Mouse (Mus musculus) heart, postnatal 0 days (tissue): ENCODE measurements at regions not wholly inside any gene's neighbourhood (a gene's known extent, or its start where the extent isn't known, plus 50 kb on each side); places are given as distances from the start of the nearest gene placed in this dataset.

Experiments used
- CTCF ChIP-seq: IDR thresholded peaks from 2 replicates; pipeline ENCODE4 v1.5.1; 2016; ENCODE audit warnings: antibody characterized with exemption, control low read depth, low read depth
- EP300 ChIP-seq: IDR thresholded peaks from 2 replicates; pipeline ENCODE4 v1.6.1; 2016; ENCODE audit warnings: antibody characterized with exemption, low read depth

DNA sequence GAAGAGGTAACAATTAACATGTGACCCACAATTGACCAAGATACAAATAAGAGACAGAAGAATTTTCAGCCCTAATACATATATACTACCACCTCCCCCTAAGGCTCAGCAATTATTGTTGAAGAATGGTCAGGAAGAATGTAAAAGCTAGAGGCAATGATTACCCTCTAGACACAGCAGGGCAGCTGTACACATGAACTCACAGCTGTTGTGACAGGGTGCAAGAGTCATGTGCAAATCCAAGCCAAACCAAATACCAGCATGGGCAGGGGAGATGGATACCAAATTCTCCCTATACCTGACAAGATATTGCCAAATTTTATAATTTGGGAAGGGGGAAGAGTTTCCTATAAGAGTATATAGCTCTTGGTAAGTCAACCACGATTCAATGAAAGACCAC lies 603.7 kb downstream of the Nfib start:
- TF ChIP-seq CTCF (no peak), EP300 (no peak)
